Mouse (Mus musculus) megakaryocyte progenitor cell, adult 5-6 weeks (primary cell): Measurements from ENCODE around the gene Gm10719. TPM values are rescaled to one million over a fixed set of nuclear protein-coding genes. Genes with fewer than 3 reads are reported as not detected.
"Not testable (repeated sequence)": the region's sequence is repeated elsewhere in the genome, so short reads cannot be mapped to it uniquely, and the experiment has no call there.

Experiments
- ATAC-seq: replicated peaks from 2 replicates; pipeline ENCODE4 v1.8.0; 2016; ENCODE audit warnings: mild to moderate bottlenecking, moderate TSS enrichment, inconsistent platforms; ENCODE audit not compliant: poor library complexity
- total RNA-seq, 2 experiments: library from RNA; stranded (forward) in 1 of 2; stranded (reverse) in 1 of 2; fragments of 157-497, 149-512 nt in 1 of 2; fragments of 200-1000 nt in 1 of 2; gene quantifications; 2 replicates each; pipeline versions ENCODE4 v1.2.3 to v1.2.4; 2015 to 2017

The Gm10719 gene
- not detected in 2 replicates for total RNA-seq (2015)
- 0.91 and 1.0 TPM in 2 replicates for total RNA-seq (2017)

DNA sequence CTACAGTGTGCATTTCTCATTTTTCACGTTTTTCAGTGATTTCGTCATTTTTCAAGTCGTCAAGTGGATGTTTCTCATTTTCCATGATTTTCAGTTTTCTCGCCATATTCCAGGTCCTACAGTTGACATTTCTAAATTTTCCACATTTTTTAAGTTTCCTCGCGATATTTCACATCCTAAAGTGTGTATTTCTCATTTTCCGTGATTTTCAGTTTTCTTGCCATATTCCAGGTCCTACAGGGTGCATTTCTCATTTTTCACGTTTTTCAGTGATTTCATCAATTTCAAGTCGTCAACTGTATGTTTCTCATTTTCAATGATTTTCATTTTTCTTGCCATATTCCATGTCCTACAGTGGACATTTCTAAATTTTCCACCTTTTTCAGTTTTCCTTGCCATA lies at the start of gene Gm10719:
TSS of gene Gm10719 (plus strand) at position 301 of the 400 bp plus-strand sequence.
- not testable (repeated sequence) for ATAC-seq

GRCm38 (mm10) chr9:3000445-3000972 lies 16.7 kb upstream of the Gm10719 start, which contains the start of gene Gm10722:
Gene Gm10722 (plus strand): TSS chr9:3000922.
- ATAC-seq = not testable (repeated sequence)

- not testable (repeated sequence) for ATAC-seq
These were observed 16.2 kb upstream of the Gm10719 start for GRCm38 (mm10) chr9:3001006-3001405.

DNA sequence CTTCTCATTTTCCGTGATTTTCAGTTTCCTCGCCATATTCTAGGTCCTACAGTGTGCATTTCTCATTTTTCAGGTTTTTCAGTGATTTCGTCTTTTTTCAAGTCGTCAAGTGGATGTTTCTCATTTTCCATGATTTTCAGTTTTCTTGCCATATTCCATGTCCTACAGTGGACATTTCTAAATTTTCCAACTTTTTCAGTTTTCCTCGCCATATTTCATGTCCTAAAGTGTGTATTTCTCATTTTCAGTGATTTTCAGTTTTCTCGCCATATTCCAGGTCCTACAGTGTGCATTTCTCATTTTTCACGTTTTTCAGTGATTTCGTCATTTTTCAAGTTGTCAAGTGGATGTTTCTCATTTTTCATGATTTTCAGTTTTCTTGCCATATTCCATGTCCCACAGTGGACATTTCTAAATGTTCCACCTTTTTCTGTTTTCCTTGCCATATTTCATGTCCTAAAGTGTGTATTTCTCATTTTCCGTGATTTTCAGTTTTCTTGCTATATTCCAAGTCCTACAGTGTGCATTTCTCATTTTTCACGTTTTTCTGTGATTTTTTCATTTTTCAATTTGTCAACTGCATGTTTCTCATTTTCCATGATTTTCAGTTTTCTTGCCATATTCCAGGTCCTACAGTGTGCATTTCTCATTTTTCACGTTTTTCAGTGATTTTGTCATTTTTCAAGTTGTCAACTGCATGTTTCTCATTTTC lies 15.1 kb upstream of the Gm10719 start:
- peak; percentile 37; the same call in 1 of the 2 replicates for ATAC-seq

- ATAC-seq = not testable (repeated sequence)
These were observed 14.3 kb upstream of the Gm10719 start, which contains the start of gene Gm11168 for GRCm38 (mm10) chr9:3002794-3003396. Gene Gm11168 (plus strand): TSS chr9:3003346.

GRCm38 (mm10) chr9:3006179-3006578 lies 11.0 kb upstream of the Gm10719 start:
- peak; percentile 35 for ATAC-seq

GRCm38 (mm10) chr9:3006636-3007035 lies 10.6 kb upstream of the Gm10719 start:
- not testable (repeated sequence) for ATAC-seq

- 0 out of 2 replicates have a peak, but pooled peaks have one; percentile 16 for ATAC-seq
These were observed 9.9 kb upstream of the Gm10719 start for GRCm38 (mm10) chr9:3007272-3007671.

GRCm38 (mm10) chr9:3009331-3009730 lies 7.9 kb upstream of the Gm10719 start:
- peak; percentile 27 for ATAC-seq

DNA sequence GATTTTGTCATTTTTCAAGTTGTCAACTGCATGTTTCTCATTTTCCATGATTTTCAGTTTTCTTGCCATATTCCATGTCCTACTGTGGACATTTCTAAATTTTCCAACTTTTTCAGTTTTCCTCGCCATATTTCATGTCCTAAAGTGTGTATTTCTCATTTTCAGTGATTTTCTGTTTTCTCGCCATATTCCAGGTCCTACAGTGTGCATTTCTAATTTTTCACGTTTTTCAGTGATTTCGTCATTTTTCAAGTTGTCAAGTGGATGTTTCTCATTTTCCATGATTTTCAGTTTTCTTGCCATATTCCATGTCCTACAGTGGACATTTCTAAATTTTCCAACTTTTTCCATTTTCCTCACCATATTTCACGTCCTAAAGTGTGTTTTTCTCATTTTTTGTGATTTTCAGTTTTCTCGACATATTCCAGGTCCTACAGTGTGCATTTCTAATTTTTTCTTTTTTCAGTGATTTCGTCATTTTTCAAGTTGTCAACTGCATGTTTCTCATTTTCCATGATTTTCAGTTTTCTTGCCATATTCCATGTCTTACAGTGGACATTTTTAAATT lies 5.1 kb upstream of the Gm10719 start:
- ATAC-seq = peak; percentile 42

DNA sequence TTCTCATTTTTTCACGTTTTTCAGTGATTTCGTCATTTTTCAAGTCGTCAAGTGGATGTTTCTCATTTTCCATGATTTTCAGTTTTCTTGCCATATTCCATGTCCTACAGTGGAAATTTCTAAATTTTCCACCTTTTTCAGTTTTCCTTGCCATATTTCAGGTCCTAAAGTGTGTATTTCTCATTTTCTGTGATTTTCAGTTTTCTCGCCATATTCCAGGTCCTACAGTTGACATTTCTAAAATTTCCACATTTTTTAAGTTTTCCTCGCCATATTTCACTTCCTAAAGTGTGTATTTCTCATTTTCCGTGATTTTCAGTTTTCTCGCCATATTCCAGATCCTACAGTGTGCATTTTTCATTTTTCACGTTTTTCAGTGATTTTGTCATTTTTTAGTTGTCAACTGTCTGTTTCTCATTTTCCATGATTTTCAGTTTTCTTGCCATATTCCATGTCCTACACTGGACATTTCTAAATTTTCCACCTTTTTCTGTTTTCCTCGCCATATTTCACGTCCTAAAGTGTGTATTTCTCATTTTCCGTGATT lies 4.4 kb upstream of the Gm10719 start, which contains the start of gene Gm10721:
TSS of gene Gm10721 (plus strand) at position 408 of the 547 bp plus-strand sequence.
- peak; percentile 36 for ATAC-seq

GRCm38 (mm10) chr9:3015354-3015753 lies 1.9 kb upstream of the Gm10719 start, which contains the start of gene Gm10720:
Gene Gm10720 (plus strand): TSS chr9:3015654.
- ATAC-seq = not testable (repeated sequence)

DNA sequence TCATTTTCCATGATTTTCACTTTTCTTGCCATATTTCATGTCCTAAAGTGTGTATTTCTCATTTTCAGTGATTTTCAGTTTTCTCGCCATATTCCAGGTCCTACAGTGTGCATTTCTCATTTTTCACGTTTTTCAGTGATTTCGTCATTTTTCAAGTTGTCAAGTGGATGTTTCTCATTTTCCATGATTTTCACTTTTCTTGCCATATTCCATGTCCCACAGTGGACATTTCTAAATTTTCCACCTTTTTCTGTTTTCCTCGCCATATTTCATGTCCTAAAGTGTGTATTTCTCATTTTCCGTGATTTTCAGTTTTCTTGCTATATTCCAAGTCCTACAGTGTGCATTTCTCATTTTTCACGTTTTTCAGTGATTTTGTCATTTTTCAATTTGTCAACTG lies 1.3 kb upstream of the Gm10719 start:
- not testable (repeated sequence) for ATAC-seq

- not testable (repeated sequence) for ATAC-seq
These were observed 1.7 kb downstream of the Gm10719 start for GRCm38 (mm10) chr9:3018944-3019343.

DNA sequence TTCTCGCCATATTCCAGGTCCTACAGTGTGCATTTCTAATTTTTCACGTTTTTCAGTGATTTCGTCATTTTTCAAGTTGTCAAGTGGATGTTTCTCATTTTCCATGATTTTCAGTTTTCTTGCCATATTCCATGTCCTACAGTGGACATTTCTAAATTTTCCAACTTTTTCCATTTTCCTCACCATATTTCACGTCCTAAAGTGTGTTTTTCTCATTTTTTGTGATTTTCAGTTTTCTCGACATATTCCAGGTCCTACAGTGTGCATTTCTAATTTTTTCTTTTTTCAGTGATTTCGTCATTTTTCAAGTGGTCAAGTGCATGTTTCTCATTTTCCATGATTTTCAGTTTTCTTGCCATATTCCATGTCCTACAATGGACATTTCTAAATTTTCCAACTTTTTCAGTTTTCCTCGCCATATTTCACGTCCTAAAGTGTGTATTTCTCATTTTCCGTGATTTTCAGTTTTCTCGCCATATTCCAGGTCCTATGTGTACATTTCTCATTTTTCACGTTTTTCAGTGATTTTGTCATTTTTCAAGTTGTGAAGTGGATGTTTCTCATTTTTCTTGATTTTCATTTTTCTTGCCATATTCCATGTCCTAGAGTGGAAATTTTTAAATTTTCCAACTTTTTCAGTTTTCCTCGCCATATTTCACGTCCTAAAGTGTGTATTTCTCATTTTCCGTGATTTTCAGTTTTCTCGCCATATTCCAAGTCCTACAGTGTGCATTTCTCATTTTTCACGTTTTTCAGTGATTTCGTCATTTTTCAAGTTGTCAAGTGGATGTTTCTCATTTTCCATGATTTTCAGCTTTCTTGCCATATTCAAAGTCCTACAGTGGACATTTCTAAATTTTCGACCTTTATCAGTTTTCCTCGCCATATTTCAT lies 2.9 kb downstream of the Gm10719 start:
- ATAC-seq = peak; percentile 38

- ATAC-seq = not testable (repeated sequence)
These were observed 5.3 kb downstream of the Gm10719 start for GRCm38 (mm10) chr9:3022316-3023008.

DNA sequence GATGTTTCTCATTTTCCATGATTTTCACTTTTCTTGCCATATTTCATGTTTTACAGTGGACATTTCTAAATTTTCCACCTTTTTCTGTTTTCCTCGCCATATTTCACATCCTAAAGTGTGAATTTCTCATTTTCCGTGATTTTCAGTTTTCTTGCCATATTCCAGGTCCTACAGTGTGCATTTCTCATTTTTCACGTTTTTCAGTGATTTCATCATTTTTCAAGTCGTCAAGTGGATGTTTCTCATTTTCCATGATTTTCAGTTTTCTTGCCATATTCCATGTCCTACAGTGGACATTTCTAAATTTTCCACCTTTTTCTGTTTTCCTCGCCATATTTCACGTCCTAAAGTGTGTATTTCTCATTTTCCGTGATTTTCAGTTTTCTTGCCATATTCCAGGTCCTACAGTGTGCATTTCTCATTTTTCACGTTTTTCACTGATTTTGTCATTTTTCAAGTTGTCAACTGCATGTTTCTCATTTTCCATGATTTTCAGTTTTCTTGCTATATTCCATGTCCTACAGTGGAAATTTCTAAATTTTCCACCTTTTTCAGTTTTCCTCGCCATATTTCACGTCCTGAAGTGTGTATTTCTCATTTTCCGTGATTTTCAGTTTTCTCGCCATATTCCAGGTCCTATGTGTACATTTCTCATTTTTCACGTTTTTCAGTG lies 6.2 kb downstream of the Gm10719 start, which contains the start of gene Gm10718:
TSS of gene Gm10718 (plus strand) at position 236 of the 673 bp plus-strand sequence.
- not testable (repeated sequence) for ATAC-seq

DNA sequence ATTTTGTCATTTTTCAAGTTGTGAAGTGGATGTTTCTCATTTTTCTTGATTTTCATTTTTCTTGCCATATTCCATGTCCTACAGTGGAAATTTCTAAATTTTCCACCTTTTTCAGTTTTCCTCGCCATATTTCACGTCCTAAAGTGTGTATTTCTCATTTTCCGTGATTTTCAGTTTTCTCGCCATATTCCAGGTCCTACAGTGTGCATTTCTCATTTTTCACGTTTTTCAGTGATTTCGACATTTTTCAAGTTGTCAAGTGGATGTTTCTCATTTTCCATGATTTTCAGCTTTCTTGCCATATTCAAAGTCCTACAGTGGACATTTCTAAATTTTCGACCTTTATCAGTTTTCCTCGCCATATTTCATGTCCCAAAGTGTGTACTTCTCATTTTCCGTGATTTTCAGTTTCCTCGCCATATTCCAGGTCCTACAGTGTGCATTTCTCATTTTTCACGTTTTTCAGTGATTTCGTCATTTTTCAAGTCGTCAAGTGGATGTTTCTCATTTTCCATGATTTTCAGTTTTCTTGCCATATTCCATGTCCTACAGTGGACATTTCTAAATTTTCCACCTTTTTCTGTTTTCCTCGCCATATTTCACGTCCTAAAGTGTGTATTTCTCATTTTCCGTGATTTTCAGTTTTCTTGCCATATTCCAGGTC lies 6.9 kb downstream of the Gm10719 start:
- not testable (repeated sequence) for ATAC-seq
